Mouse (Mus musculus): ENCODE data around the gene Spint2.

Gene Spint2

DNA sequence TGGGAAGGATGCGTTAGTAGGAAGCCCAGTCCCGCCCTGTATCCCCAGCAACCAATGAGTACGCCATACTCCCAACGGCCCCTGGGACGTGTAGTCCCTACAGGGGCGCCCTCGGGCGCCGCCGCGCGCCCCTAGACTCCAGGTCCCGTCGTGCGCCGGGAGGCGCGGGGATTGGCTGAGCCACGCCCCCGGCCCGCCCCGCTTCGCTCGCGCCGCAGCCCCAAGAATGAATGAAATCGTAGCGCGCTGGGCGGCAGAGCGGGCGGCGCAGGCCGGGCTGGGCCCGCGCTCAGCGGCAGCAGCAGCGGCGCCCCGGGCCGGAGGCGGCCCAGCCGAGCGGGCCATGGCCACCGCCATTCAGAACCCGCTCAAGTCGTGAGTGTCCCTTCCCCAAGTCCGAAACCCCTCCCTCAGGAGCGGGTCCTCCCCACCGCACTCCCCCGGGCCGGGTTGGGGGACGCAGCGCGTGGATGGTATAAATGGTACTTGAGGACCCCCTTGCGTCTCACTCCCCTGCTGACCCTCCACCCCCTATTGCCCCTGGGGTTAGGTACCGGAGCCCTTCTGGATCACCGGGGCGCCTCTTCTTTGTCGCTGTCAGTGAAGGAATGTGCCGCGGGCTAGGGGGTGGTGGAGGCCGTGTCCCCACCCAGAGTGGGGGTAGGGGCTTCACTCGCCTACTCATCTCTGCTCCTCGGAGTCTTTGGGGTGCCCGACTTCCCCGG lies 22.2 kb upstream of the Spint2 start, which contains the start of gene Dpf1:
Gene Dpf1 (plus strand): TSS at position 214 of the 725 bp plus-strand sequence.
- peak; percentile 94 for DNase-seq

DNA sequence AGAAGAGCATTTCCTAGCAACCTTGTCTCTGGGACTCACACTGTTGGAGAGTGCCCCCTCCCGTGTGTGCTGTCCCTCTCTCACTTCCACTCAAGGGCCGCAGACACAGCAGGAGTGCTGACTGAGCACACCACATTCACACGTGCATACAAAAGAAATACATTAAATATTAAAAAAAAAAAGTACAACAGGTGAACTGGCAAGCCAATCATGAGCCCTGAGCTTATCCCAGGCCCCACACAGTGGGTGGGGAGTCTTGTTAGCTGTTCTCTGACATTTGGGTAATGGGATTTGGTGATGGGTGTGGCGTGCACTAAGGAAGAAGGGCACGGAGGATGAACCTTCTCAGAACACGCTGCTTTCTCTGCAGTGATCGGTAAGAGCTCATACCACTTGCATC lies 20.9 kb upstream of the Spint2 start:
- peak; percentile 58 for DNase-seq

DNA sequence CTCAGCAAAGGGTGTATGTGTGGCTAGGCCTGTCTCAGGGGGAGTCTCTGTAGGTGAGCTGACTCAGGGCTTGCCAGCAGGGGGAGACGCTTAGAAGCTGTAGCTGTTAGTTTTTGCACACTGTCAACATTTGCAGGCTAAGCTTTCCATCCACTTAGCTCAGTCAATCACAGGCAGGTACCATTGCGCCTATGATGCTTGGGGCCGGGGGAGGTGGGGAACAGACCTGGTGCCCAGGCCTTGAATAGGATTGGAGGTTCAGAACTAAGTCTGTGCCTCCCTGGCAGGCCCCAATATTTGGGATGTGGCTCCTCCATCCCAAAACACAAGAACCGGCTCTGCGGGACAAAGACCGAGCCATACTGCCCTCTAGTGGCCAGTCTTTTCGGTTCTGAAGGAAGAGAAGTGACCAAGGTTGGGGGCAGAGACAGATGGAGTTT lies 19.4 kb upstream of the Spint2 start:
- peak; percentile 78 for DNase-seq

DNA sequence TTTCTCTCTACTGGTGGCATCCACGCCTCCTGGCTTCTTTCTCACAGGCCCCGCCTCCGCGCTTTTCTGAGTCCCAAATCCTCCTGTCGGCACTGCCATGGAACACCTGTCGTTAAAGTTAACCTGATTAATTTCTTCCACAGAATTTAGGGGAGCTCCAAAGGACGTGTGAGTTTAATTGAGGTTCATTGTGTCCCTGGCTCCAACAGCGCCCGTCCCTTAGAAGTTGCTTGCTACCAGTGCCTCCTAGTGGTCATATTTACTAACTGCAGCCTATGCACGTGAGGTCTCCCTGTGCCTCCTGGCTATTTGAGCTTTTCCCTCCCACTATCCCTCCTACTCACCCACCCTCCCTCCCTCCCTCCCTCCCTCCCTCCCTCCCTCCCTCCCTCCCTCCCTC lies 15.3 kb upstream of the Spint2 start:
- peak; percentile 81 for DNase-seq

DNA sequence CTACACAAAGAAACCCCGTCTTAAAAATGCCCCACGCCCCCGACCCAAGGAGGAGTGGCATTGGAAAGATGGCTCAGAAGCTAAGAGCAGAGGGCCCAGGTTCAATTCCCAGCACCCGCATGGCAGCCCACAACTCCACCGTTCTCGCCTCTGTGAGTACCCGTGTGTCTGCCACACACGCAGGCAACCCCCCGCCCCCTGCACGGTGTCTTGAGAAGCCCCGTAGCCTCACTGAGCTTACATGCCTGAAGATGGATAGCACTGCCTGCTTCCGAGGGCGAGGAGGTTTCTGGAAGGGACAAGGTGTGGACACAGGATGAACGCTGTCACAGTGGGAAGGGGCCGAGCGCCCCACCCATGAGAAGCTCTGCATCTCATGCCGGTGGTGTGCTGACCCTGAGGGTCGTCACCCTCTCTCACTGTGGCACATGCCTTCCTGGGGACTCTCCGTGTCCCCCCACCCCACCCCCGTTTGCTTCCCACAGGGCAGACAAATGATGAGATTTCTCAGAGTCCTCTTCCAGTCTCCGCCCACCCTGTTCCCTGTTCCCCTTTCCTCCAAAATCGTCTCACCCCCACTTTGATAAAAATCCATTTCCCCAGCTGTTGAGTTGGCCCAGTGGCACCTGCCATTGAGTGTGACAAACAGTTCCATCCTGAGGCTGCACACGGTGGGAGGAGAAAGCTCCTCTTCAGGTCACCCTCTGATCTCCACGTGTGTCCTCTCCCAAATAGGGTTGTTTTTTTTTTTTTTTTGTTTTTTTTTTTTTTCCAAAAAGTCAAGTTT lies 14.3 kb upstream of the Spint2 start:
- DNase-seq, result peak; percentile 44

DNA sequence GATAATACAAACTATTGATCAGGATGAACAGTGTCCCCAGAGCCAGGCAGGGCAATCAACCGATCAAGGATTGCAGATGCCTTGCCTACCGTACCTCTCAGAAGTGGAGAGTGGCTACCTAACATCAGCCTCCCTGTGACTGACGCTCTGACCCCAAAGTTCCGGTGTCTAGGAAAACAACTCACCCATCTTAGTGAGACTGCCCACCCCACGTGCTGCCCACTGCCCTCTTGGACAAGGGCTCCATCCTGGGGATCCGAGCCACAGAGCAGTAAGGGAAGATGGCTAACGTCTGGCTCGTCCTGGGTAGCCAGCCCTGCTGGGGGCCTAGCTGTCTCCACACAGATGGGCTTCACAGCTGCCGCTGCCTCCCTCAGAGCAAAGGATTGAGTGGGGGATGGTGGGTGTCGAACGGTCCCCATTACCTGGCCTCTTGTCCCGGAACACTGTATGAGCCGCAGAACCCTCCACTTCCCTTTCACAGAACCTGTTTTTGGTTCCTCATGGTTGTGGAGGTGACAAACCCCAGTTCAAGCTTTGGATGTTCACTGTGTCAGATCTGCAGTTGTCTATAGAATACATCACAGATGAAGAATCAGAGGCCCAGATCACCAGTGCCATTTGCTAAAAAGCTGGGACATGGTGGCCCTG lies 12.5 kb upstream of the Spint2 start:
- DNase-seq, result no peak

DNA sequence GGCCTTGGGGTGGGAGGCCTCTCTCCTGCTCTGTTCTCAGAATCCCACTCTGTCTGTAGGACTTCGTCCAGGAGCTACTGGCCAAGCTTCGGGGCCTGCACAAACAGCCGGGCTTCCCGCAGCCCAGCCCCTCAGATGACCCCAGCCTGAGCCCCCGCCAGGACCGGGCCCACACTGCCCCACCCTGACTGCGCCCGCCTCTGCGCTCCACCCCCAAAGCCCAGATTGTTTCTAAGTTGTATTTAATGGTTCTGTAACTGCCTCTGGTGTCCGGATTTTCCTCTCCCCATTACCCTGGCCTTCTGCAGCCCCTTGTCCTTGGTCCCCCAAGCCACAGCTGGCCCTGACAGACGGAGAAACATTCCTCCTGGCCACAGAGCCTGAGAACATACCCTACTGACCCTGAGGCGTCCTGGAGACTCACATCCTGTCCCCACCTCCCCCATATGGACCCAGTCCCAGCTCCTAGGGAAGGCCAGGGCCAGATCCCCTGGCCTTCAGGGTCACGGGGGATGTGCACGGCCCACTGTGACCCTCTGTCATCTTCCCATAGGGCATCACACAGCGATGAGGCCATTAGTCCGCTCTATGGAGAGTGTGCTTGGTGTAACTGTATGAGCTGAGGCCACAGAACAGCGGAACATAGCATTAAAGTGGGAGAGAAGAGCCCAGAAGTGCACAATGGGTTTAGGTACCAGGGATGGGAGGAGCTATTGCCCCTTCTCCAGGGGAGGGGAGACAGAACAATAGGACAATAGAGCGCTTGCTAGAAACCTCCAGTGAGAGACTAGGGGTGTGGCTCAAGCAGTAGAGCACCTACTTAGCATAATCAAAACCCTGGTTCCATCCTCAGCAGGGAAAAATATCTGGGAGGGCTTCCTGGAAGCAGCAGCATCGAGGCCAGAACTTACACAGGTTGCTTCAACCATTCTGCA lies 11.7 kb upstream of the Spint2 start:
- DNase-seq, result peak; percentile 48

DNA sequence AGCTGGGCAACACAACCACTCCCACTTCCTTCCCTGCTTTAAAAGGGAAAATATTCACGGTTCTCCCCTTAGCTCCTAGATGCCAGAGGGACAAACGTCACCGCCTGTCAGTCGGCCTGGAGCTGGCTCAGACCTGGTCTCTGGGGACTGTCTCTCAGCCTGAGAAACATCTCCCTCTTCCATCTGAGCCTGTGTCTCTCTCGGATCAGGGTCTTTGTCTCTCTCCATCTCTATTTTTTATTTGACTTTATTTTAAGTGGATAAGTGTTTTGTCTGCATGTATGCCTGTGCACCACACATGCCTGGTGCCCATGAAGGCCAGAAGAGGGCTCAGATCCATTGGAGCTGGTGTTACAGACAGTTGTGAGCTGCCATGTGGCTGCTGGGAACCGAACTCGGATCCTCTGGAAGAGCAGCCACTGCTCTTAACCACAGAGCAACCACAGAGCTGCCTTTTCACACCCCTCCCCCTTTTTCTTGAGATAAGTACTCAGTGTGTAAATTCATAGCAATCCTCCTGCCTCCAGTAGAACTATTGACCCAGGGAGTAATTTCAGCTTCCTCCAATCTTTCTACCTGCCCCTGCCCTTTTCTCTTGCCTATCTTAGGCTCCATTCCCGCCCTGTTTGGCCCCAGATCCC lies 10.9 kb upstream of the Spint2 start:
- no peak for DNase-seq

DNA sequence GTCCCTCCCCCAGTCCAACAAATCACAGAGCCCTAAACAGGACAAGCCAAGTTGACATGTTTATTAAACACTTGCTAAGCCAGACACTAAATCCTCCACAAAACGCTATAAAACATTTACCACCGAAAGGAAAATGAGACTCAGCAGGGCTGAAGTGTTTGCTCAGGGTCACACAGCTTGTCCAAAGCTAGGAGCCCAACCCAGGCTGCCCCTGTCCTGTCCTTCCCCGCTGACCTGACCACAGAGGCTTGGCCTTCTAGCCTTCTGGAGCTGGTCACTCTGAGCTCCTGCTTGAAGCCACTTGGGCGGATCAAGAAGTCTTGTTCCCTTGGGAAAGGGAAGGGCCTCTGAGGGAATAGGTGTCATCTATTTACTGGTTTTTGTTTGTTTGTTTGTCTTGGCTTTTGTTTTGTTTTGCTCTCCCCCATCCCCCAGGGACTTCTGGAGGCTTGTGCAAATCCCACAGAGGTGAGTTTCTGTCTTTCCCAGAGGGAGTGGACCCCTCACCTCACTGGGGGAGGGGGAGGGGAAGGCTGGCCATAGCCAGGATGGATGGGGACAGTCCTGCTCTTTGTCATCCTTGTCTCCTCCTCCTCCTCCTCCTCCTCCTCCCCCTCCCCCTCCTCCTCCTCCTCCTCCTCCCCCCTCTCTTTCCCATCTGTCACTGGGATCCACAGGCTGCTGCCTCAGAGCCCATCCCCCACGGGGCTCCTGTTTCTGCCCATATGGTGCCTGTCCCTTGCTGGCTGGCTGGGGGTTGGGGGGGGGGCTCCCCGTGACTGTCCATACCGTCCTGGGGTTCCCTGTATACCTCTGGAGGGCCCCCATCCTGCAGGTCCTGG lies 10.1 kb upstream of the Spint2 start:
- peak; percentile 84 for DNase-seq

DNA sequence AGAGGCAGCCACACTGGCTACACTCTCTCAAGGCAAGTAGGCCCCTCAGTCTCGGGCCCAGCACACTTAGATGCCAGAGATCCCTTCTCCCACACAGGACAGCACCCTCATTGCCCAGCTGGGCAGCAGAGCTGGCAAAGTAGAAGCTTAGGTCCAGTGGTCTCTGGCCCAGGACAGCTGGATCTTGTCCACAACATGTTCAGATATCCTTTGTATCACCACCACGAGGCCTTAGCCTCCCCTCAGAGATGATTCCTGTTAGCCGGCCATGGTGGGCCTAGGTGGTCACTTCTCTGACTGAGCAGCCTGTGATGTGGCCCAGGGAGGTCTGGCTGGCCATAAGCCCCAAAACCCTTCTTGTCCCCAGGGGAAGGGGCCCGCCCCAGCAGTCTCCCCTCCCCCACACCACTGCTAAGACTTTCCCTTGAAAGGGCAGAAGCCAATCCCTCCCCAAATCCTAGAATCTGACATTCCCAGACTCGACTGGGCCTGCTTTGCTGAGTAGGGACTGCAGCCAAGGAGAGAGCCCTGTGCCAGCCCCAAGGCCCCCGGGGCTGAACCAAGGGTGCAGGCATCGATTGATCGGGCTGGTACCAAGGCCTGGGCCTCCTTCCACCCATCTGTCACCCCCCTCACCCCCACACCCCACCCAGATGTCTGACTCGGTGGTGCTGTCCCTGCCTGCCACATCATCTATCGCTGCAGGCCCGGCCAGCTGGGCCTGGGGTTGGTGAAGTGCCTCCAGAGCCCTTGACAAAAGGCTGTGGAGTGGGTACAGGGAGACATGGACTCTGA lies 9.2 kb upstream of the Spint2 start:
- DNase-seq, result peak; percentile 65

DNA sequence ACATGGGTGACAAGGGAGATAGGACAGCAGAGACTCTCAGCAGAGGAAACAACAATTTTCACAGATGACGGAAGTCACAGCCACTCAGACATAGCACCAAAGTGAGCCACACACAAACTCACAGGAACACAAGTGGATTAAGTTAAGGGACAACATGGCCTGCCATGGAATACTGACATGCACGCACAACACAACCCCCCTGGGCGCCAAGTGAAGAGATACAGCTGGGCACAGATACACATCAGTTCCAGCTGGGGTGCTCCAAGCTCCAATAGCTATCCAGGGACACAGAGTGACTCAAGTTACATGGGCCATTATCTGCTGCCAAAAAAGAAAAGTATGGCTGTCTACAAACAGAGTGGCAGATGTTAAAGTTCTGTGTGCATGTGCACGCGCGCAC lies 8.1 kb upstream of the Spint2 start:
- DNase-seq, result no peak

DNA sequence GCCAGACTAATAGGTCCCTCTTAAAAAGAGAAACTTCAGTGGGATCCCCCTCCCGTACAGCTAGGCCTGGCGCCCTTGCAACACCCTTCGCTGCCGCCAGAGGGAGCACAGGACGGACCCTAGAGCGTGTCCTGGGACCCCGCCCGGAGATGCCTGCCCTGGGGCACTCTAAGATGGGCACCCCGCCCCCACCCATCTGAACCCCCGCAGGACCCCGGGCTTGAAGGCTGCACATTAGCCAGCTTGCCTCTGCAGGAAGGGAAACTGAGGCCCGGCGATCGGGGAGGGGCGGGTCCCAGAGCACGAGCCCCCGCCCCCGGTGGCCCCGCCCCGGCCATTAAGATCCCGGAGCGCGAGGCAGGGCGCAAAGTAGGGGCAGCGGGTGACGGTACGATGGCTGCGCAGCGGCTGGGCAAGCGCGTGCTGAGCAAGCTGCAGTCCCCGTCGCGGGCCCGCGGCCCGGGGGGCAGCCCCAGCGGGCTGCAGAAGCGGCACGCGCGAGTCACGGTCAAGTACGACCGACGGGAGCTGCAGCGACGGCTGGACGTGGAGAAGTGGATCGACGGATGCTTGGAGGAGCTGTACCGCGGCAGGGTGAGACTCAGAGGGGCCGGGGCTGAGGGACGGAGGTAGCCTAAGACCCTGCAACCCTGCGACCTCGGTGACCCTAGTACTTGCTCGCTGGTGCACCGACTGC lies 7.4 kb upstream of the Spint2 start, which contains the start of gene Ppp1r14a:
Gene Ppp1r14a (plus strand): TSS at position 367 of the 697 bp plus-strand sequence.
- DNase-seq, result peak; percentile 65

DNA sequence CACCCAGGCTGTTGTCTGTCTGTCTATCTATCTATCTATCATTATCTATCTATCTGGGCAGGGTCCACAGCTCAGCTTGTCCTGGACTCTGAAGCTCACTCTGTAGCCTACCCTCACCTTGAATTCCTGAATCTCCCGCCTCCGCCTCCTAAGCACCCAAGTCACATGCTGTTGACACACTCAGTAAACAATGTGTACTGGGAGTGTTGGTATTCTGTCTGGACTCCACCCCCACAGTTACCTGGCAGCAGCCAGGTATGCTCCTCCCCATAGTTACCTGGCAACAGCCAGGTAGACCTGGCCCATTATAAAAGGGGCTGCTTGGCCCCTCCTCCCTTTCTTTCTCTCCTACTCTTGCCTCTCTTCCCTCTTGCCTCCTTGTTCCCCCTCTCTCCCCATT lies 6.4 kb upstream of the Spint2 start:
- no peak for DNase-seq

DNA sequence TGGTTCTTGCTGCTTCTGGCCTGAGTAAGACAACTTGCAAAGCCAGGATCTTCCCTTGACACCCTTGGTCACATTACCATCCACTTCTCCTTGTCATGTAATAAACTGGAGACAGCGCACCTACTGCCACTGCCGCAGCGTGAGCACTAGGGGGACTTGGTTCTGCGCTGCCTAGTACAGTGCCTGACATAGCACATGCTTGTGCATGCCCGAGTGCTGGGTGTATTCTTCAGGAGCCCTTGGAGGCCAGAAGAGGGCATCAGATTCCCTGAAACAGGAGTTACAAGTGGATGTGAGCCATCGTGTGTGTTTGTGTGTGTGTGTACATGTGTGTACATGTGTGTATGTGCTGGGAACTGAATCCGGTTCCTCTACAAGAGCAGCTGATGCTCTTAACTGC lies 5.8 kb upstream of the Spint2 start:
- DNase-seq, result no peak

DNA sequence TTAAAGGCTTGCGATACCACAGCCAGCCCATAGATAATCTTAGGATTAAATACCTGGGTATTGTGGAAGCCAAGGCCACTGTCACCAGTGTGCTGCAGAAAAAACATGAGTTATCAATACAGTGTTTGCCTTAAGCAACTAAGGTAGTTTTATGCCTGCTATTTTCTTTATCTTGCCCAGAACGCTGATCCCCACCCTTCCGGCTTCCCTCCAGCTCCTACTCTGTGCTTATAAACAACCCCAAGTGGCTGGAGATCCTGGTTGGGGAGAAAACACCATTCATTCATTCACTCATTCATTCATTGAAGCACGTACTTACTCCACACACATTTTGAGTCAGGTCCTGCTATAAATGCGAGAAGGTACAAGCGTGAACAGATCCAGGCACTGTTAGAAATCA lies 2.8 kb upstream of the Spint2 start:
- no peak for DNase-seq

DNA sequence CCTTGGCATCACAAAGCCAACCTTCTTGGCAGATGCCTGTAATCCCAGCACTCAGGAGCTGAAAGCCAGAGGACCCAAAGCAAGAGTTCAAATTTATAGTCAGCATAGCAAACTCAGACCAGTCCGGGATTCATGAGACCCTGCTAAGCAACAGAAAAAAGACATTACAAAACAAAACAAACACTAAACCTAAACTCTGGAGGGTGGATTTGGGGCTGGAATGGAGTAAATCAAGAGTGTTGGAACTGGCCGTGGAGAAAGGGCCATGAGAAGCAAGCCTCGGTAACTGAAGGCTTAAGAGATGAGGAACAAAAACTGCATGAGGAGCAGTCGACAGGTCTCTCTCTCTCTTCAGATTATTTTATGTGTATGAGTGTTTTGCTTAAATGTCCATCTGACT lies 2.2 kb upstream of the Spint2 start:
- no peak for DNase-seq

DNA sequence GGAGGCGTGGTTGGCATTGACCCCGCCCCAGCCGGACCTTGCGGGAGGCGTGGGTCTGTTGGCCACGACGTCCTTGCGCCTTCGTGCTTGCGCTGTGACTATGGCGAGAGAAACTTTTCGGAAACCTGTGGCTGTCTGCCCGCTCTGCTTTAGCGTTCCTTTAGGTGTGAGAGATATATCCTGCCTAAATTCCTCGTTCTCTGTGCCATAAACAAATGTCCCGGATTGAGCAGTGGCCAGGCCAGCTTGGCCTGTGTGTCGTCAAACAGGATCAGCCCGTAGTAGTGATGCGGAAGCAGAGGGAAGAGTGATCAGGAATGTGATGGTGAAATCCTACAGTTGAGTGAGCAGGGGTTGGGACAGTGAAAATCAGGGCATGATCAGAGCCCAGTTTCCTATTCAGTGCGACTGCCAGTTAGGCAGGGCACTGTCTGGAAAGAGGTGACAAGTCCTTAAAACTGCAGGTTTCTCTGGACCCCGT lies 402 bp upstream of the Spint2 start:
- no peak for DNase-seq

DNA sequence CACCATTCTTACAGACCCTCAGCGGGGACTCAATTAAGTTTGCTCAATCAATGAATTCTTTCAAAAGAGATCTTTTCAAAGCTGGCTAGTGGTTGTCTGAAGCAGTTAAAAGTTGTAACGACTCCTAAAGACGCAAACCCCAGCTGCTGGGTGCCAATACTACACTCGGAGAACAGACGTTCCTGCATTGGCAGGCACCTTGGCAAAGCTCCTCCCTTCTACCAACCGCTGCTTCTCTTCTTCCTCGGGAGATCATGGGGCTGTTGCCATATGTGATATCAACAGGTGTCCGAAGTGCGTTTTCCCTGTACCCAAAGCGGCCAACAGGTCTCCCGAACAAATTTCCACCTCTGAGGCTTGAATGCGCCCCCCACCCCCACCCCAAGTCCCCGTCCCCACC lies 911 bp downstream of the Spint2 start:
- DNase-seq, result peak; percentile 61

DNA sequence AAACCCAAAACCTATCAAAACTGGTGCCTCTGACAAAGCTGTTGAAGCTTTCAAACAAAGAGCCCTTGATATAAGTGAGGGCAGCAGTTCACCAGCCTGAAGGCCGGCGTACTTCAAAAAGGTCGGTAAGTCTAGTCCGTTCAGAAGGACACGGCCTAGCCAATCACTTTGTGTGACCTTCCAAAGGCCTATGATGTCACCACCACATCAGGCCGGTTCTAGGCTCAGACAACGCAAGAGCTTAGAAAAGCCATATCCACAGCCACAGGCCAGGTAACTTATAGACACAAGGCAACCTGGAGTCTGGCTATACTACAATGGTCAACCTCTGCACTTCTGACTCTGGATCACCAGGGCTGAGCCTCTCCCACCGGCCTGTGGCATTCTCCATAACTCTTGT lies 1.8 kb downstream of the Spint2 start:
- no peak for DNase-seq
